Mouse (Mus musculus) embryonic facial prominence, embryonic 13.5 days (tissue): ENCODE data around the gene Cngb1. TPM values are rescaled to one million over a fixed set of nuclear protein-coding genes. Genes with fewer than 3 reads are reported as not detected.

Experiments
- ATAC-seq: fragments of 200-750 bp; cut with Nextera tagmentation; 2 replicates; pipeline ENCODE4 v1.8.0; 2017; ENCODE audit warnings: low read depth; ENCODE audit not compliant: insufficient number of reproducible peaks, insufficient read depth, low FRiP score, low TSS enrichment
- H3K27ac ChIP-seq: fragments of 300-500 bp; sonication (generic); 2 replicates; pipeline ENCODE4 v1.5.1; 2015; ENCODE audit warnings: moderate library complexity, mild to moderate bottlenecking, inconsistent platforms
- H3K27me3 ChIP-seq: fragments of 300-500 bp; sonication (generic); 2 replicates; pipeline ENCODE4 v1.6.1; 2015; ENCODE audit warnings: mild to moderate bottlenecking, inconsistent platforms
- H3K36me3 ChIP-seq: fragments of 300-500 bp; sonication (generic); 2 replicates; pipeline ENCODE4 v1.6.1; 2015; ENCODE audit warnings: mild to moderate bottlenecking, inconsistent platforms
- H3K4me1 ChIP-seq: fragments of 300-500 bp; sonication (generic); 2 replicates; pipeline ENCODE4 v1.6.1; 2015; ENCODE audit warnings: inconsistent platforms
- H3K4me2 ChIP-seq: fragments of 300-500 bp; sonication (generic); 2 replicates; pipeline ENCODE4 v1.6.1; 2015; ENCODE audit warnings: moderate library complexity, mild to moderate bottlenecking, inconsistent platforms
- H3K4me3 ChIP-seq: fragments of 300-500 bp; sonication (generic); 2 replicates; pipeline ENCODE4 v1.5.1; 2015; ENCODE audit warnings: mild to moderate bottlenecking, inconsistent platforms
- H3K9ac ChIP-seq: fragments of 300-500 bp; sonication (generic); 2 replicates; pipeline ENCODE4 v1.6.1; 2015; ENCODE audit warnings: mild to moderate bottlenecking, inconsistent platforms
- H3K9me3 ChIP-seq: fragments of 300-500 bp; sonication (generic); 2 replicates; pipeline ENCODE4 v1.6.1; 2016; ENCODE audit warnings: inconsistent platforms
- WGBS: fragments of 180-500 bp; shearing (Covaris S2); methylation state at CpG from one replicate; pipeline ENCODE4 v1.1.7; 2015; ENCODE audit warnings: mixed read lengths; 5-methylcytosine and 5-hydroxymethylcytosine counted together
- polyA plus RNA-seq: library from polyadenylated mRNA; unstranded; fragments of >200 nt; fragmentation: Nextera tagmentation; extraction: Ambion mirVana; gene quantifications from 2 replicates; pipeline ENCODE4 v1.2.1, GENCODE M21; 2015

Cngb1 gene
- 0.14 and 0.54 TPM in 2 replicates for polyA plus RNA-seq

- 44% methylated on average over 6 of the region's 6 CpGs for WGBS
- no peaks in the 10 kb centered on the region for H3K27me3 ChIP-seq
Measured at GRCm38 (mm10) chr8:95306431-95306830, at the start of gene Cngb1. Cngb1 (minus strand) TSS chr8:95306585.

GRCm38 (mm10) chr8:95354606-95355005 is 48.2 kb upstream of the Cngb1 start:
- no peak overlapping the region for H3K27ac ChIP-seq
- H3K36me3 ChIP-seq = no peaks in the 10 kb centered on the region
- no peak overlapping the region for H3K4me2 ChIP-seq
- no peak overlapping the region for H3K4me3 ChIP-seq
- H3K9ac ChIP-seq = no peak overlapping the region
- ATAC-seq = no peak
- H3K9me3 ChIP-seq = no peaks in the 10 kb centered on the region
- H3K4me1 ChIP-seq = peaks cover 28% of the 10 kb centered on the region
- 76% methylated on average over 2 of the region's 2 CpGs for WGBS
- H3K27me3 ChIP-seq = peaks cover 42% of the 10 kb centered on the region

More at GRCm38 (mm10) chr8:95306431-95306830, at the start of gene Cngb1:
- Histone ChIP-seq H3K4me2 (no peak within 1 kb of the TSS), H3K9ac (no peak within 1 kb of the TSS), H3K36me3 (no peaks in the 10 kb centered on the region), H3K9me3 (no peaks in the 10 kb centered on the region), H3K4me3 (no peak within 1 kb of the TSS), H3K4me1 (no peaks in the 10 kb centered on the region), H3K27ac (no peak within 1 kb of the TSS)
- no peak for ATAC-seq

GRCm38 (mm10) chr8:95352871-95353866 is 46.8 kb upstream of the Cngb1 start:
- H3K27me3 ChIP-seq = peaks cover 43% of the 10 kb centered on the region
- no peak overlapping the region for H3K27ac ChIP-seq

GRCm38 (mm10) chr8:95352151-95352870 is 45.9 kb upstream of the Cngb1 start, which contains the start of gene Mmp15:
Mmp15 (plus strand) TSS chr8:95352268.
- peak within 1 kb of the TSS; percentile 64 for H3K27ac ChIP-seq
- H3K9me3 ChIP-seq = no peaks in the 10 kb centered on the region
- WGBS = under 1% methylated on average over 80 of the region's 80 CpGs
- H3K9ac ChIP-seq = peak within 1 kb of the TSS; percentile 83
- ATAC-seq = 0 out of 2 replicates have a peak, but pooled peaks have one; percentile 23
- H3K27me3 ChIP-seq = peaks cover 43% of the 10 kb centered on the region
- H3K4me2 ChIP-seq = peak within 1 kb of the TSS; percentile 98
- no peaks in the 10 kb centered on the region for H3K36me3 ChIP-seq
- peaks cover 33% of the 10 kb centered on the region for H3K4me1 ChIP-seq
- H3K4me3 ChIP-seq = peak within 1 kb of the TSS; percentile 76

More at GRCm38 (mm10) chr8:95352871-95353866, 46.8 kb upstream of the Cngb1 start:
- peak overlapping the region; percentile 83 for H3K9ac ChIP-seq
- ATAC-seq = peak; percentile 34
- H3K4me1 ChIP-seq = peaks cover 33% of the 10 kb centered on the region
- no peaks in the 10 kb centered on the region for H3K9me3 ChIP-seq
- 3% methylated on average over 62 of the region's 62 CpGs for WGBS
- peak overlapping the region; percentile 98 for H3K4me2 ChIP-seq
- peak overlapping the region; percentile 76 for H3K4me3 ChIP-seq
- H3K36me3 ChIP-seq = no peaks in the 10 kb centered on the region

GRCm38 (mm10) chr8:95351461-95351860 is 45.1 kb upstream of the Cngb1 start:
- H3K27ac ChIP-seq = no peak overlapping the region

GRCm38 (mm10) chr8:95348811-95349630 is 42.6 kb upstream of the Cngb1 start:
- WGBS = 57% methylated on average over 18 of the region's 19 CpGs
- Histone ChIP-seq H3K9ac (0 out of 2 replicates have a peak overlapping the region, but pooled peaks have one; percentile 6), H3K4me2 (no peak overlapping the region), H3K36me3 (peaks cover 17% of the 10 kb centered on the region), H3K9me3 (no peaks in the 10 kb centered on the region), H3K27ac (no peak overlapping the region), H3K4me3 (no peak overlapping the region), H3K4me1 (peaks cover 38% of the 10 kb centered on the region), H3K27me3 (peaks cover 37% of the 10 kb centered on the region)
- no peak for ATAC-seq

More at GRCm38 (mm10) chr8:95351461-95351860, 45.1 kb upstream of the Cngb1 start:
- WGBS = 2% methylated on average over 15 of the region's 15 CpGs
- ATAC-seq = no peak
- Histone ChIP-seq H3K4me3 (peak overlapping the region; percentile 76), H3K9me3 (no peaks in the 10 kb centered on the region), H3K27me3 (peaks cover 43% of the 10 kb centered on the region), H3K4me2 (peak overlapping the region; percentile 98), H3K36me3 (no peaks in the 10 kb centered on the region), H3K4me1 (peaks cover 38% of the 10 kb centered on the region), H3K9ac (no peak overlapping the region; the same call in 1 of the 2 replicates)

- Histone ChIP-seq H3K27me3 (peaks cover 30% of the 10 kb centered on the region), H3K4me2 (no peak overlapping the region), H3K9ac (0 out of 2 replicates have a peak overlapping the region, but pooled peaks have one; percentile 6), H3K9me3 (no peaks in the 10 kb centered on the region), H3K4me1 (peaks cover 33% of the 10 kb centered on the region), H3K4me3 (no peak overlapping the region), H3K27ac (no peak overlapping the region), H3K36me3 (peaks cover 23% of the 10 kb centered on the region)
- WGBS = 82% methylated on average over 2 of the region's 2 CpGs
- no peak for ATAC-seq
Measured at GRCm38 (mm10) chr8:95348356-95348755, 42.0 kb upstream of the Cngb1 start.

- Histone ChIP-seq H3K9ac (no peak overlapping the region), H3K36me3 (peaks cover 32% of the 10 kb centered on the region), H3K4me2 (no peak overlapping the region), H3K27me3 (peaks cover 20% of the 10 kb centered on the region), H3K9me3 (no peaks in the 10 kb centered on the region), H3K4me1 (peaks cover 25% of the 10 kb centered on the region), H3K27ac (no peak overlapping the region), H3K4me3 (no peak overlapping the region)
- no peak for ATAC-seq
- WGBS = 33% methylated on average over 8 of the region's 8 CpGs
Measured at GRCm38 (mm10) chr8:95346643-95347545, 40.5 kb upstream of the Cngb1 start.

- peaks cover 54% of the 10 kb centered on the region for H3K36me3 ChIP-seq
- H3K9ac ChIP-seq = no peak overlapping the region
- peaks cover 2% of the 10 kb centered on the region for H3K27me3 ChIP-seq
- 76% methylated on average over 6 of the region's 6 CpGs for WGBS
- H3K4me1 ChIP-seq = peaks cover 17% of the 10 kb centered on the region
- no peak overlapping the region for H3K4me3 ChIP-seq
- H3K4me2 ChIP-seq = no peak overlapping the region
- no peak overlapping the region for H3K27ac ChIP-seq
- no peak for ATAC-seq
- no peaks in the 10 kb centered on the region for H3K9me3 ChIP-seq
Measured at GRCm38 (mm10) chr8:95344668-95345067, 38.3 kb upstream of the Cngb1 start.

GRCm38 (mm10) chr8:95341721-95342120 is 35.3 kb upstream of the Cngb1 start:
- Histone ChIP-seq H3K4me2 (no peak overlapping the region), H3K27ac (no peak overlapping the region), H3K27me3 (no peaks in the 10 kb centered on the region), H3K9ac (no peak overlapping the region), H3K36me3 (peaks cover 78% of the 10 kb centered on the region), H3K4me3 (no peak overlapping the region), H3K9me3 (no peaks in the 10 kb centered on the region), H3K4me1 (no peaks in the 10 kb centered on the region)
- ATAC-seq = no peak
- WGBS = 66% methylated on average over 5 of the region's 5 CpGs
